Comparison of ENCODE assay signal across 11 mouse cellular contexts in genomic region chr6:95713245-95713644, GRCm38 (mm10). TPM values are rescaled to one million over a fixed set of nuclear protein-coding genes. Genes with fewer than 3 reads are reported as not detected.
DNase-seq lines count a peak whose midpoint lies in the region; ATAC-seq and TF ChIP-seq lines count a peak whose summit lies in the region.
"Had no signal": no experiment of that assay in that cellular context is flagged by ENCODE, and none has a peak within 500 bp of the region (broad histone marks: within the 10 kb centered on the region; RNA-seq: fewer than 3 reads in every experiment).

No protein-coding gene starts in this region.

- TF ChIP-seq EP300 in stomach, postnatal 0 days (optimal IDR thresholded peaks at IDR 0.05), result no peak

- H3K36me3 ChIP-seq in heart, embryonic 10.5 days, result no peaks in the 10 kb centered on the region
- no peaks in the 10 kb centered on the region; the same call in 1 of the 2 replicates for H3K36me3 ChIP-seq in stomach, postnatal 0 days (ENCODE audit: control insufficient read depth, insufficient read depth, low read length)
- H3K36me3 ChIP-seq in forebrain, embryonic 15.5 days, result no peaks in the 10 kb centered on the region
- H3K36me3 ChIP-seq: neural tube, embryonic 12.5 days had no signal

- H3K4me2 ChIP-seq in stomach, postnatal 0 days (replicated peaks; ENCODE audit: low read depth), result no peak overlapping the region
- no peak overlapping the region for H3K4me2 ChIP-seq in forebrain, embryonic 15.5 days (replicated peaks)
- H3K4me2 ChIP-seq: neural tube, embryonic 12.5 days had no signal

- no peak for ATAC-seq in stomach, postnatal 0 days (ENCODE audit: low FRiP score, low TSS enrichment)
- ATAC-seq in megakaryocyte, adult 5-6 weeks (ENCODE audit: poor library complexity, severe bottlenecking), result no peak
- no peak for ATAC-seq in forebrain, embryonic 15.5 days (replicated peaks)
- ATAC-seq: forebrain, postnatal 0 days had no signal

- H3K4me1 ChIP-seq in heart, embryonic 10.5 days, result peaks cover 56% of the 10 kb centered on the region
- H3K4me1 ChIP-seq in stomach, postnatal 0 days (replicated peaks; ENCODE audit: control insufficient read depth, insufficient read depth), result no peaks in the 10 kb centered on the region
- H3K4me1 ChIP-seq in forebrain, embryonic 15.5 days, result peaks cover 6% of the 10 kb centered on the region
- H3K4me1 ChIP-seq: neural tube, embryonic 12.5 days had no signal

- peak; percentile 19; the same call in 1 of the 2 replicates for TF ChIP-seq CTCF in stomach, postnatal 0 days (IDR thresholded peaks at IDR 0.05; ENCODE audit: low read depth)

- no peaks in the 10 kb centered on the region for H3K9me3 ChIP-seq in heart, embryonic 10.5 days
- no peaks in the 10 kb centered on the region for H3K9me3 ChIP-seq in stomach, postnatal 0 days (ENCODE audit: control insufficient read depth, low read length)
- H3K9me3 ChIP-seq in forebrain, embryonic 15.5 days, result no peaks in the 10 kb centered on the region
- H3K9me3 ChIP-seq: neural tube, embryonic 12.5 days had no signal

- DNase-seq in ovary, adult 18-20 months (ENCODE audit: low spot score), result peak; percentile 9
- no peak for DNase-seq in ovary, postnatal 10 days (ENCODE audit: low spot score)
- no peak for DNase-seq in heart, embryonic 10.5 days (ENCODE audit: low spot score)
- DNase-seq in kidney, adult 8-10 months, result peak; percentile 87
- no peak for DNase-seq in stomach, postnatal 0 days (ENCODE audit: low spot score)
- DNase-seq: embryo, embryonic 11 days; forebrain, postnatal 0 days had no signal

- H3K4me3 ChIP-seq in heart, embryonic 10.5 days, result no peak overlapping the region
- H3K4me3 ChIP-seq in stomach, postnatal 0 days (ENCODE audit: low read depth, low read length), result no peak overlapping the region
- no peak overlapping the region for H3K4me3 ChIP-seq in forebrain, embryonic 15.5 days
- H3K4me3 ChIP-seq: neural tube, embryonic 12.5 days had no signal

- no peak overlapping the region for H3K9ac ChIP-seq in stomach, postnatal 0 days (ENCODE audit: low read length)
- no peak overlapping the region for H3K9ac ChIP-seq in forebrain, embryonic 15.5 days (replicated peaks)
- H3K9ac ChIP-seq: forebrain, postnatal 0 days; neural tube, embryonic 12.5 days had no signal

- H3K27ac ChIP-seq in heart, embryonic 10.5 days, result 0 out of 2 replicates have a peak overlapping the region, but pooled peaks have one; percentile 17
- H3K27ac ChIP-seq in stomach, postnatal 0 days (replicated peaks), result no peak overlapping the region
- H3K27ac ChIP-seq in forebrain, embryonic 15.5 days (replicated peaks), result no peak overlapping the region
- H3K27ac ChIP-seq: macrophage; neural tube, embryonic 12.5 days had no signal

- WGBS in heart, embryonic 10.5 days, result 31% methylated on average over 5 of the region's 5 CpGs
- WGBS in stomach, postnatal 0 days, result 19% methylated on average over 5 of the region's 5 CpGs
- 14% methylated on average over 5 of the region's 5 CpGs for WGBS in forebrain, embryonic 15.5 days

- no peaks in the 10 kb centered on the region for H3K27me3 ChIP-seq in heart, embryonic 10.5 days (ENCODE audit: insufficient read depth, poor library complexity, severe bottlenecking)
- H3K27me3 ChIP-seq in stomach, postnatal 0 days (ENCODE audit: control insufficient read depth, insufficient read depth, low read length), result no peaks in the 10 kb centered on the region
- no peaks in the 10 kb centered on the region for H3K27me3 ChIP-seq in forebrain, embryonic 15.5 days
- H3K27me3 ChIP-seq: neural tube, embryonic 12.5 days had no signal

RNA-seq across cellular contexts. Expression of gene Suclg2, which starts 5.4 kb away (rescaled TPM):
- 76.4 and 90.3 TPM in 2 replicates for polyA plus RNA-seq in heart, embryonic 10.5 days (2016; fragmentation: Nextera tagmentation; extraction: Ambion mirVana)
- 67.6 and 72.4 TPM in 2 replicates for polyA plus RNA-seq in stomach, postnatal 0 days (2015; fragmentation: Nextera tagmentation; extraction: Ambion mirVana)
- 10.2 and 10.7 TPM in 2 replicates for total RNA-seq in megakaryocyte, adult 5-6 weeks (2015)
- total RNA-seq in megakaryocyte, adult 5-6 weeks (2017), result 29.6 and 36.1 TPM in 2 replicates
- 17.1 and 17.4 TPM in 2 replicates for polyA plus RNA-seq in forebrain, embryonic 15.5 days (2015; fragmentation: Nextera tagmentation; extraction: Ambion mirVana)

Comparison
In these comparisons a context has a peak if more than half of its experiments do, and no peak if none do; other contexts are left out.
1. DNase-seq: peak in ovary, adult 18-20 months (single experiment) and kidney, adult 8-10 months (2 of 2); none in ovary, postnatal 10 days (single experiment), heart, embryonic 10.5 days (single experiment) and stomach, postnatal 0 days (single experiment).